Mouse (Mus musculus) lung, adult 10 weeks (tissue): ENCODE results near the gene Gm6121. TPM values are rescaled to one million over a fixed set of nuclear protein-coding genes. Genes with fewer than 3 reads are reported as not detected.

Source experiments
- polyA plus RNA-seq: library from polyadenylated mRNA; stranded (reverse); fragments of 350-450 nt; fragmentation: Illumina TruSeq; extraction: RNeasy Lipid Tissue Mini Kit (QIAGEN cat#74804); gene quantifications from one replicate; pipeline ENCODE4 v1.2.3, GENCODE M21; 2014; ENCODE audit warnings: low read depth, low replicate concordance; ENCODE audit not compliant: insufficient read depth

Gene Gm6121
- not detected for polyA plus RNA-seq

DNA sequence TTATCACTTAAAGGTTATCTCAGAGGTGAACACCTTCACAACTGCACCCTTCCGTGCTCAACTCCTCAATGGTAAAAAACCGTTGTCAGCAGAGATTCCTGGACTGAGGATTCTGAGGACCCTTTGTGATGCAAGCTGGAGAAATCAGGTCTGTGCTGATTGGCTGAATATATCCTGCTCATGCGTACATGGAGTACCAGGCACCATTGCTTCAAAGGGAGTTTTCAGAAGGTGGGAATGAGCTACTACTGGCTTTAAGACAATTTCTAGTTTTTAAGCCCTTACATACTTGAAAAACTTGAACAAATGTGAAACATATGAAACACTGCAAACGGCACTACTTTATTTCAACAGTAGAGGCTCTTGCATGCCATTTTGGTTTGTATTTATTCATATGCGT lies at the start of gene Gm6121:
Gene Gm6121, minus strand, starts transcription at position 101 of the 400 bp plus-strand sequence.

Other genes starting within 250 kb of the Gm6121 start
- not detected for gene Gm14525, start 233.1 kb downstream of the Gm6121 start, polyA plus RNA-seq